Mouse (Mus musculus) E14TG2a.4 (cell line): ENCODE data around the gene Cdcp1.

ENCODE experiments used
- H3K27me3 ChIP-seq: 2 replicates; pipeline ENCODE4 v1.6.1; 2014; ENCODE audit warnings: low read length, control low read depth; ENCODE audit not compliant: insufficient read depth
- H3K36me3 ChIP-seq: 2 replicates; pipeline ENCODE4 v1.6.1; 2014; ENCODE audit warnings: low read length, control low read depth; ENCODE audit not compliant: insufficient read depth
- H3K4me1 ChIP-seq: replicated peaks from 2 replicates; pipeline ENCODE4 v1.6.1; 2014; ENCODE audit warnings: low read depth, low read length, control low read depth
- H3K4me3 ChIP-seq: replicated peaks from 2 replicates; pipeline ENCODE4 v1.5.1; 2014; ENCODE audit warnings: mild to moderate bottlenecking, low read length
- H3K9me3 ChIP-seq: 2 replicates; pipeline ENCODE4 v1.6.1; 2014; ENCODE audit warnings: low read length, control low read depth
- CTCF ChIP-seq: conservative IDR thresholded peaks from 2 replicates; pipeline ENCODE4 v1.5.1; 2014; ENCODE audit warnings: low read length
- NANOG ChIP-seq: IDR thresholded peaks from 2 replicates; pipeline ENCODE4 v1.6.1; 2014; ENCODE audit warnings: borderline replicate concordance, low read length, mixed read lengths
- POU5F1 ChIP-seq: IDR thresholded peaks from 2 replicates; pipeline ENCODE4 v1.6.1; 2014; ENCODE audit warnings: low read length, borderline replicate concordance

Cdcp1 gene

DNA sequence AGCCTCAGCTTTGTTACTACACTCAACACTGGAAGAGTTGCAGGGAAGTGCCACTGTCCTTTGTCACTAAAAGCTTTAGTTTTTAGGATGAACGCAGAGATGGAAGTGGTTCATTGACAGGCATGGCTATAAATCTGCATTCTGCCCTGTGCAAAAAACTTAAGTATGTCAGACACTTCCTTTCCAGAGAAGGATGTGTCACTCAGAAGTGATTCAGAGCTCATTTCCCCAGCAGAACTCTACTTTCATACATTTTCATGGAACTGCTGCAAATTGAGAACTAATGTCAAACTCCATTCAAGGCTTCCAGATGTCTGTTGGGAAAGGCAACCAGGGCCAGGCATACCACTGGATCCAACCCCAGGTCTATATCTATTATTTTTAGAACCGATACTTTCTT lies 27.6 kb downstream of the Cdcp1 start:
- Histone ChIP-seq H3K4me1 (no peaks in the 10 kb centered on the region), H3K36me3 (no peaks in the 10 kb centered on the region), H3K9me3 (peaks cover 45% of the 10 kb centered on the region), H3K4me3 (no peak overlapping the region), H3K27me3 (no peaks in the 10 kb centered on the region)
- TF ChIP-seq POU5F1 (no peak), CTCF (no peak), NANOG (no peak)

DNA sequence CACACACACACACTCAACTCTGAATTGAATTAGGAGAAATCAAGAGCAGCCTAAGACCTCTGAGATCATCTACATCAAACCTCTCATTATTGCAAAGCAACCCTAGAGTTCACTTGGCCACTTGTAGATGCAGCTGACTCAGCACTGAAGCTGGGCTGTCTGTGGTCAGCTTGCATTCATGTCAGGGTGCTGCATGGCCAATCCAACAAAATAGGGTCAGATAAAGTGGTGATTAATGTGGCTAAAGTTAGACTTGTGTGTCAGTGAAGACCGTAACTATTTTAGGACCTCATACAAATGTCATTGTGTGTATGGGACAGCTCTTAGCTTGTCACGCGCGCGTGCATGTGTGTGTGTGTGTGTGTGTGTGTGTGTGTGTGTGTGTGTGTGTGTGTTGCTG lies 28.2 kb downstream of the Cdcp1 start:
- no peak for TF ChIP-seq NANOG
- TF ChIP-seq CTCF, result no peak
- no peak for TF ChIP-seq POU5F1
- Histone ChIP-seq H3K36me3 (no peaks in the 10 kb centered on the region), H3K4me3 (no peak overlapping the region), H3K9me3 (peaks cover 45% of the 10 kb centered on the region), H3K4me1 (no peaks in the 10 kb centered on the region), H3K27me3 (no peaks in the 10 kb centered on the region)

DNA sequence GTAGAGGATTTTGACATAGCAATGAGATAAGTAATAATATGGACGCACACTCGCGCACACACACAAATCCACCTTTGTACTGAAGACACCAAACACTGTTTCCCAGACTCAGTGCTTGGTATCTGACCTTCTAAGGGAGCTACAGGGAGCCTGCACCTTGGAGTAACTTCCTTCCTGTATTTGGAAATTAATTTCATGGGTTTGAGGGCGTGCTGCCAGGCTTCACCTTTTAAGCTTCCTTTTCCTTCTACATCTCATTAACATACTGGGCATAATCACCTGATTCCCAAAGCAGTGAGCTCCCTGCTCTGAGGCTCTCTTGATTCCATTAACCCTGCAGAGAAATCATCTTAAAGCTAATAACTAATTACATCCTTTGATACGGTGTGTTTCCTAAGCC lies 29.7 kb downstream of the Cdcp1 start:
- H3K4me1 ChIP-seq, result no peaks in the 10 kb centered on the region
- no peak overlapping the region for H3K4me3 ChIP-seq
- H3K36me3 ChIP-seq, result no peaks in the 10 kb centered on the region
- H3K9me3 ChIP-seq, result peaks cover 45% of the 10 kb centered on the region
- H3K27me3 ChIP-seq, result no peaks in the 10 kb centered on the region
- no peak for TF ChIP-seq POU5F1
- TF ChIP-seq NANOG, result no peak
- no peak for TF ChIP-seq CTCF

DNA sequence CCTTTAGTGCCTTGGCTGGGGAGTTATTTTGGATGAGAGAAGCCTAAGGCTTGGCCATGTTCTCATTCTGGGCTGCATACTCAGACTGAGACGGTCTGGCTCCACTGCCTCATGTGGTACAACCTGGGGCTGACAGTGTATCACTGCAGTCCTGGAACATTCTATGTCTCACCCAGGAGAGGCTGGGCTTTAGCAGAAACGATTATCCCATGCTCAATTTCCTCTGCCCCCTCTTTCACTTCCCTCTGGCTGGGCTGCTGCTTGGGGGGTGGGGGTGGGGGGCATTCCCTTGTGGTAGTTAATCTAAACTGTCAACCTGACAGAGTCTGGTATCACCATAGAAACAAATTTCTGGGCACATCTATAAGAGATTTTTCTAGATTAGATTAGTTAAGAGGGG lies 30.3 kb downstream of the Cdcp1 start:
- peaks cover 43% of the 10 kb centered on the region for H3K9me3 ChIP-seq
- H3K4me3 ChIP-seq, result no peak overlapping the region
- H3K36me3 ChIP-seq, result no peaks in the 10 kb centered on the region
- H3K4me1 ChIP-seq, result no peaks in the 10 kb centered on the region
- H3K27me3 ChIP-seq, result no peaks in the 10 kb centered on the region
- no peak for TF ChIP-seq POU5F1
- no peak for TF ChIP-seq CTCF
- TF ChIP-seq NANOG, result no peak

DNA sequence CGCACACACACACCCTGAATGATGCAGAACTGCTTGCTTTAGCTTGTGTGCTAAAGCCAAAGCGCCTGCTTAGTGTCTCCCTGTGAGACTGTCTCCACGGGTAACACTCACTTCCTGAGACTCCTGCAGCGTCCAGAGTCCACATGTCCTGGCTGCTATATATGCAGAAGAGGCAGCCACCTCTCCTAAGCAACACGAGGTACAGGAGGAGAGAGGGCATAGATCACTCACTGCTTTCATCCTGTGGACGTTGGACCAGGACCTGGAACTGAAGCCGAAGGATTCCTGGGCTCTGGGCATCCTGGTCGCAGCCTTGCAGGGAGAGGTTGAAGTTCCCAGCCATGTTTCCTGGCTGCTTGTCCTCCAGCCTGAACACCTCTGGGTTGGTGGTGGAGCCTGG lies 32.6 kb downstream of the Cdcp1 start:
- Histone ChIP-seq H3K4me1 (no peaks in the 10 kb centered on the region), H3K36me3 (no peaks in the 10 kb centered on the region), H3K9me3 (peaks cover 20% of the 10 kb centered on the region), H3K4me3 (no peak overlapping the region), H3K27me3 (no peaks in the 10 kb centered on the region)
- TF ChIP-seq CTCF (no peak), NANOG (no peak)

DNA sequence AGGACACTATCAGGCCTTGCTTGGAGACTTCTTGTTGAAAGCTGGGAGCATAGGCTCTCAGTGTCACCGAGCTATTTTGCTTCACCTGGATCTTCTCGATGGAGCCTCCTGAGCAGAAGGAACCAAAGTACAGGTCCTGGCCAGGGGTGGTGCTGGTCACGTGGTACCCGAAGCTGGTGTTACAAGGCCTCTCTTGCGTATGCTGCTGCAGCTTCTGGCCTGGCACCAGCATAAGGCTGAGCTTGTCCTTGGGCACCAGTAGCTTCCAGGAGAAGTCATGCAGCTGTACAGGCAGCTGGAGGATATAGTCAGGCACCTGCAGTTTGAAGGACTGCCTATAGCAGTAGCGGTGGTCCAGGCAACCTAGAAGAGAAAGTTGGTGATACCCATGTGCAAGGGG lies 35.8 kb downstream of the Cdcp1 start:
- TF ChIP-seq CTCF (no peak), NANOG (no peak), POU5F1 (no peak)
- no peaks in the 10 kb centered on the region for H3K9me3 ChIP-seq
- no peak overlapping the region for H3K4me3 ChIP-seq
- no peaks in the 10 kb centered on the region for H3K4me1 ChIP-seq
- H3K27me3 ChIP-seq, result no peaks in the 10 kb centered on the region
- no peaks in the 10 kb centered on the region for H3K36me3 ChIP-seq

DNA sequence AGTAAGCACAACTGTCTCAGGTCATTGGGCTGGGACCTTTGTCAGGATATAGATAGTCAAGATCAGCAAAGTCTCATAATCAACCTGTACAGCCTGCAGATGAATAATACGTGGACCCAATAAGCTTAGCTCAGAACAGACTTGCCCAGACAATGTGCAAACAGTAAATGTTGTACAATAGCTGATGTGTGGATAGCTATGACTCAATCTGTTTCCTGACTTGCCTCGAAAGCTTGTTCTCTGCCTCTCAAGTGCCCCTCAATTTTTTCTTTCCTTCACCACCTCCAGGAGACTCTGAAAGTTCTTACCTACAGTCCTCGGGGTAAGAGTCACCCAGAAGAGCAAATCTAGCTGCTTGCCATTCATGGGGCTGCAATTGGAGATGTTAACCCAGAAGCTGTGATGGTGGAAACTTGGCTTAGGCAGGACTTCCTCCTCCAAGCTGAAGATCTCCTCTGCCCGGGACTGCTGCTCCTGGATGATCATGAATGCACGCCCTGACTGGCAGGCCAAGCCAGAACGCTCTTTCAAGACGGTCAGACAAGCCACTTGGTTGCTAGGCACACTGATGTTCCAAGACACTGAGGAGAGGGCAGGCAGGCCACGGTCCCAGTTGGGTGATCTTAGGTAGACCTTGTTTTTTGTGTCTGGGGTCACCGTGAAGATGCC lies 38.3 kb downstream of the Cdcp1 start:
- H3K36me3 ChIP-seq, result no peaks in the 10 kb centered on the region
- no peaks in the 10 kb centered on the region for H3K27me3 ChIP-seq
- H3K4me3 ChIP-seq, result no peak overlapping the region
- H3K9me3 ChIP-seq, result no peaks in the 10 kb centered on the region
- H3K4me1 ChIP-seq, result no peaks in the 10 kb centered on the region
- TF ChIP-seq POU5F1, result no peak

DNA sequence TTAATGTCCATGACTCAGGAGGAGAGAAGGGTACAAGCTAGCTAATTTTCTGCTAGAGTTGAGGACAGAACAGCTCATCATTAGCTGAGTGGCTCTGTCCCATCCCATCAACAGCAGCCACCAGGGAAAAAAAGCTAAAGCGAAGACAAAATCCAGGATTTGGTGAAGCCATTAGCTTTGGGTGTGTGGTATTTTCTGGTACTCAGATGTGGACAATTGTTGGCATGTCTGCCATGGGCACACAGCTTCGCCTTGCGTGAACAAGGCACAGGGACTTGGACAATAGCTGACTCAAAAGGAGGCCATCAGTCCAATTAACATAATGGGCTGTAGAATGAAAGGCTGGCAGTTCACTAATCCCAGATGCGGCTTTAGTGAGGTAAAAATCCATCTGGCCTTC lies 41.5 kb downstream of the Cdcp1 start:
- Histone ChIP-seq H3K4me1 (no peaks in the 10 kb centered on the region), H3K4me3 (no peak overlapping the region), H3K9me3 (no peaks in the 10 kb centered on the region), H3K36me3 (no peaks in the 10 kb centered on the region), H3K27me3 (no peaks in the 10 kb centered on the region)
- TF ChIP-seq NANOG (no peak), POU5F1 (no peak), CTCF (no peak)

DNA sequence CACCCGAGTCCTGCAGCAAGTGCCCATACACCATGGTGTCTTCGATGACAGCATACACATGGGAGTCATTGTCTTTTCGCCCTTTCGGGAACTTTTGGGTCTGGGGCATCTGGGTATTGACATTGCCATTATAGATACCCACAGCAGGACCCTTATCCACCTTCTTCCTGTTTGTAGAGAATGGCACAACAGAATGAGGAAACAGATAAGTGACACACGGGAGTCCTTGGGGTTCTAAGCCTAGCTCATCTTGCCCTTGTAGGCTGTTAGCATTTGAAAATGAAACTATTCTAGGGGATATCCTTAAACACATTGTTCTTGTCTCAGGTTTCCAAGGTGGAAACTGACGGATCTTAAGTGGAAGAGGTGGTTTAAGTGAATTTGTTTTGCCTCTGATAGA lies 42.1 kb downstream of the Cdcp1 start:
- no peaks in the 10 kb centered on the region for H3K9me3 ChIP-seq
- H3K4me1 ChIP-seq, result no peaks in the 10 kb centered on the region
- TF ChIP-seq POU5F1, result no peak
- TF ChIP-seq NANOG, result no peak
- no peak for TF ChIP-seq CTCF
- no peaks in the 10 kb centered on the region for H3K27me3 ChIP-seq
- H3K36me3 ChIP-seq, result no peaks in the 10 kb centered on the region
- H3K4me3 ChIP-seq, result no peak overlapping the region
